Mouse (Mus musculus): ENCODE measurements around the gene Nedd4.

DNA sequence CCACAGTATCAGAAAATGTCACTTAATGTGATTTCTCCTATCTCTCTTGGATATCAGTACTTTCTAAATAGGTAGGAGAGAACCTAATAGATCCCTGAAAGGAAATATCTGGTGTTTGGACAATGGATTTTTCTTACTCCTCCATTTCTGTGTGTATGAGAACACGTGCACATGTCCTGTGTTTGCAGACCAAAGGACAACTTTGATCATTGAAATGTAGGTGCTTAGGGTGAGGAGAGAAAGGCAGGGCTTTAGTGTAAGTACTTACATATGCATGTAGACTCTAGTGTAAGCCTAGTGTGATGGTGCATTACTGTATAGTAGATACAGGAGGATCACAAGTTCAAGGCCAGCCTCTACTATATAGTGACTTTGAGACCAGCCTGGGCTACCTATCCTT is 21.1 kb downstream of the Nedd4 start:
- no peak for TF ChIP-seq CTCF (IDR thresholded peaks at IDR 0.05; ENCODE audit: borderline replicate concordance, extremely low read depth, insufficient read depth, insufficient read length)
- TF ChIP-seq POLR2A (IDR thresholded peaks at IDR 0.05; ENCODE audit: borderline replicate concordance, extremely low read depth, insufficient read depth, insufficient read length, poor library complexity, severe bottlenecking) = no peak

All from brain, embryonic 14.5 days (tissue).